9 mouse cellular contexts compared by ENCODE assay signal in the genomic region with DNA sequence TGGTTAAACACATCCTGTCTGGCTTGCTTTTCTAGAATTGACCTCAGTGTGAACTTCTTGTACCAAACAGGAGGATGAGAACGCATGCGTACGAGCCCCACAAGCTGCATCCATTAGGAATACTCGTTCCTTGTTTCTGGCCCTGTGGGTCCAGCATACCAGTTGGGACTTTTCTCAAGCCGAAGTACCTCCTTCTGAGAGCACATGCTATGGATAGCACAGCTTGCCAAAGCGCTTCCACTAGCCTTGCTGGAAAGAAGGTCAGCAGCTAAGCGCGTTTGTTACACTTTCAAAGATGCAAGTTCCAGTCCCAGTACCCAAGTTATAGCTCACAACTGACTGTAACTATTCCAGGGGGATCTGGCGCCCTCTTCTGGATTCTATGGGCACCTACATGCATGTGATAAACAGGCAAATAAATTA.
DNase-seq lines count a peak whose midpoint lies in the region; ATAC-seq and TF ChIP-seq lines count a peak whose summit lies in the region.
"Had no signal": no experiment of that assay in that cellular context is flagged by ENCODE, and none has a peak within 500 bp of the region (broad histone marks: within the 10 kb centered on the region; RNA-seq: fewer than 3 reads in every experiment).

No protein-coding gene starts in this region.

- peak in 1 of 2 experiments; percentile 7 for DNase-seq in layer of hippocampus, adult 2 months (ENCODE audit: low spot score in 2 of 2)
- DNase-seq in layer of hippocampus, adult 8-10 months (ENCODE audit: low spot score in 2 of 2), result no peak
- DNase-seq in NIH3T3 (ENCODE audit: low read depth), result peak; percentile 17
- peak; percentile 38 for DNase-seq in heart, postnatal 0 days (ENCODE audit: low spot score)
- no peak for DNase-seq in midbrain, embryonic 11.5 days (ENCODE audit: low spot score, missing footprints)
- no peak for DNase-seq in gastrocnemius, adult 8-10 months (ENCODE audit: low spot score in 2 of 2)
- DNase-seq in spleen, postnatal 14 days (ENCODE audit: low spot score in 2 of 2), result no peak
- DNase-seq in cerebellum, adult 9-10 months, result no peak

- TF ChIP-seq CTCF in layer of hippocampus, adult 2 months (conservative IDR thresholded peaks at IDR 0.05), result peak; percentile 62
- peak; percentile 32 for TF ChIP-seq CTCF in heart, postnatal 0 days (IDR thresholded peaks at IDR 0.05; ENCODE audit: low read depth)

- no peaks in the 10 kb centered on the region for H3K9me3 ChIP-seq in heart, postnatal 0 days (replicated peaks; ENCODE audit: control insufficient read depth, low read length)
- no peaks in the 10 kb centered on the region; the same call in 1 of the 2 replicates for H3K9me3 ChIP-seq in midbrain, embryonic 11.5 days (ENCODE audit: control insufficient read depth, low read length)
- H3K9me3 ChIP-seq: heart, embryonic 15.5 days had no signal

- H3K4me2 ChIP-seq in heart, postnatal 0 days (ENCODE audit: low read depth, low read length), result no peak overlapping the region
- H3K4me2 ChIP-seq in midbrain, embryonic 11.5 days, result peak overlapping the region; percentile 16; the same call in 1 of the 2 replicates
- H3K4me2 ChIP-seq: heart, embryonic 15.5 days had no signal

- H3K36me3 ChIP-seq in heart, postnatal 0 days (replicated peaks; ENCODE audit: control insufficient read depth, insufficient read depth, low read length), result peaks cover 9% of the 10 kb centered on the region; the same call in 1 of the 2 replicates
- H3K36me3 ChIP-seq in midbrain, embryonic 11.5 days (ENCODE audit: control insufficient read depth, insufficient read depth, low read length), result no peaks in the 10 kb centered on the region

- no peak for TF ChIP-seq EP300 in heart, postnatal 0 days (IDR thresholded peaks at IDR 0.05; ENCODE audit: low read depth)

- H3K9ac ChIP-seq in heart, postnatal 0 days (replicated peaks; ENCODE audit: low read depth, low read length), result no peak overlapping the region
- H3K9ac ChIP-seq in midbrain, embryonic 11.5 days (ENCODE audit: low read length), result no peak overlapping the region
- H3K9ac ChIP-seq: heart, embryonic 15.5 days had no signal

- peak overlapping the region; percentile 72 for H3K27ac ChIP-seq in layer of hippocampus, adult 2 months
- H3K27ac ChIP-seq in heart, postnatal 0 days (ENCODE audit: low read depth), result no peak overlapping the region
- peak overlapping the region; percentile 45; the same call in 1 of the 2 replicates for H3K27ac ChIP-seq in midbrain, embryonic 11.5 days (ENCODE audit: low read depth, low read length)
- H3K27ac ChIP-seq: heart, embryonic 15.5 days had no signal

- peak; percentile 24; the same call in 1 of the 2 replicates for ATAC-seq in heart, postnatal 0 days (ENCODE audit: insufficient read depth, low read depth)
- ATAC-seq in midbrain, embryonic 11.5 days (ENCODE audit: low FRiP score), result 0 out of 2 replicates have a peak, but pooled peaks have one; percentile 31

- no peak overlapping the region; the same call in 1 of the 2 replicates for H3K4me3 ChIP-seq in layer of hippocampus, adult 2 months
- H3K4me3 ChIP-seq in heart, postnatal 0 days (ENCODE audit: low read depth, low read length), result no peak overlapping the region
- no peak overlapping the region for H3K4me3 ChIP-seq in midbrain, embryonic 11.5 days (ENCODE audit: low read depth, low read length)
- H3K4me3 ChIP-seq: heart, embryonic 15.5 days had no signal

- H3K27me3 ChIP-seq in heart, postnatal 0 days (ENCODE audit: control insufficient read depth, insufficient read depth, low read length), result no peaks in the 10 kb centered on the region; the same call in 1 of the 2 replicates
- H3K27me3 ChIP-seq in midbrain, embryonic 11.5 days (ENCODE audit: control insufficient read depth, insufficient read depth, low read length), result peaks cover 3% of the 10 kb centered on the region; the same call in 1 of the 2 replicates
- H3K27me3 ChIP-seq: heart, embryonic 15.5 days had no signal

- no peaks in the 10 kb centered on the region for H3K4me1 ChIP-seq in heart, postnatal 0 days (ENCODE audit: control insufficient read depth, insufficient read depth)
- peaks cover 18% of the 10 kb centered on the region for H3K4me1 ChIP-seq in midbrain, embryonic 11.5 days (ENCODE audit: control insufficient read depth, insufficient read depth, low read length)
- H3K4me1 ChIP-seq: heart, embryonic 15.5 days had no signal

- 67% methylated on average over 9 of the region's 9 CpGs for WGBS in heart, postnatal 0 days
- WGBS in midbrain, embryonic 11.5 days, result 48% methylated on average over 9 of the region's 9 CpGs

Comparison
In these comparisons a context has a peak if more than half of its experiments do, and no peak if none do; other contexts are left out.
1. DNase-seq: peak in NIH3T3 (single experiment) and heart, postnatal 0 days (single experiment); none in layer of hippocampus, adult 8-10 months (0 of 2), midbrain, embryonic 11.5 days (single experiment), gastrocnemius, adult 8-10 months (0 of 2), spleen, postnatal 14 days (0 of 2) and cerebellum, adult 9-10 months (single experiment).